Mouse (Mus musculus): Measurements from ENCODE around the gene Golt1b. TPM values are rescaled to one million over a fixed set of nuclear protein-coding genes. Genes with fewer than 3 reads are reported as not detected.
A peak's percentile ranks its signal among the peaks of the same experiment; 100 is the strongest.
"Not testable (repeated sequence)": the region's sequence is repeated elsewhere in the genome, so short reads cannot be mapped to it uniquely, and the experiment has no call there.

Golt1b gene
- 84.8 and 91.8 TPM in 2 replicates for polyA plus RNA-seq (2015; fragmentation: Nextera tagmentation; extraction: Ambion mirVana)

DNA sequence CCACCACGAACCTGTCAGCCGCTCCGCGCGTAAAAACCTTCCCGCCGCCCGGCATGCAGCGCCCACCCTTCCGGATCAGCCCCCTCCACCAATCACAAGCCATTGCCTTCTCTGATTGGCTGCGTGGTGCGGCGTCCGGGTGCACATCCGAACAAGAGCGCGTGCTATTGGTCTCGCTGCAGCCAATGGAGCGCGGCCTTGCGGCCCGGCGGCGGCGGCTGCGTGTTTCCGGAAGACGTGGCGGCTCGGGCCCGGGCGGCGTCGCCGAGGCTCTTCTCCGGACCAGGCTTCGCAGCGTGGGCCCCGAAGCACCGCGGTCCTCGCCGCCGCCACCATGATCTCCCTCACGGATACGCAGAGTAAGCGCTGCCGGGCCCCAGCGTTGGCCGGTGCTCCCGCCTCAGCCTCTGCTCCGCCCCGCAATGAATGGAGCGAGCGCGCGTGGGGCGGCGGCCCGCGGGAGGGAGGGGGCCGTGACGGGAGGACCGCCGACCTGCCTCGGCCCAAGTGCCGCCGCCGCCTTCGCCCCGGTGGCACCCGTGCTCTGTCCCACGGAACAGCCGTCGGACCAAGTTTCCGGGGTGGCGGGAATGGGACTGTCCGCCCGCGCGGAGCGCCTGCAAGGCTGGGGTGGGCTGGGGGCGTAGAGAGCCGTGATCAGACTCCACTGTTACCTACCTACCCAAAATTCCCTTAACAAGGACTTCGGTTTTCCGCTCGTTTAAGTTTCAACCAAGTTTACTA, at the start of gene Golt1b, which contains the start of gene Recql:
TSS of gene Golt1b (plus strand) at position 211 of the 744 bp plus-strand sequence.
TSS of gene Recql (minus strand) at position 77 of the 744 bp plus-strand sequence.
- H3K4me1 ChIP-seq (ENCODE audit: control insufficient read depth, insufficient read depth, low read length) = peaks cover 4% of the 10 kb centered on the region; the same call in 1 of the 2 replicates
- WGBS = under 1% methylated on average over 87 of the region's 87 CpGs
- no peak within 1 kb of the TSS for H3K27ac ChIP-seq (ENCODE audit: low read length)
- H3K4me2 ChIP-seq (ENCODE audit: low read depth, low read length) = peak within 1 kb of the TSS; percentile 65
- H3K27me3 ChIP-seq (ENCODE audit: control insufficient read depth, insufficient read depth, low read length) = no peaks in the 10 kb centered on the region
- peak within 1 kb of the TSS; percentile 69 for H3K4me3 ChIP-seq (replicated peaks; ENCODE audit: low read length)
- peak within 1 kb of the TSS; percentile 88 for H3K9ac ChIP-seq (ENCODE audit: low read length)
- ATAC-seq (ENCODE audit: insufficient read depth, low FRiP score) = peak; percentile 100
- no peaks in the 10 kb centered on the region for H3K9me3 ChIP-seq (replicated peaks; ENCODE audit: control insufficient read depth, low read length)
- no peaks in the 10 kb centered on the region for H3K36me3 ChIP-seq (ENCODE audit: control insufficient read depth, insufficient read depth, low read length)

DNA sequence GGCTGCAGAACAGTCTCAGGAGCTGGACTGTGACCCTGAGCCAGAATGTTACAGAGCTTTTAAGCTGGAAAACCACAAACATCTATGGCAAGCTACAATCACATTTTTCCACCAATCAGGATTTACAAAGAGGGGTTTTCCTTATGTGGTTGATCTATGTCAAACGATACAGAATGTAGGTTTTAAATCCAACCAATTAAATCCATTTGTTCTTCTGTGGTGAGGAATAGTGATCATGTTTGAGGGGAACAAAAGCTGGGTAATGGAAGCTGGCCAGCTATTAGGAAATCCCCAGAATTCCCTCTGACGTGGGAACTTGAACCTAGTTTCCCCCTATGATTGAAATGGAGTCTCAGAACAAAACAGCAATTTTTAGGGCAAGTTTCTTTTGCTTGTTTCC, 48.1 kb upstream of the Golt1b start:
- WGBS = 64% methylated on average over 2 of the region's 2 CpGs
- Histone ChIP-seq H3K4me3 (replicated peaks; ENCODE audit: low read length) (no peak overlapping the region), H3K9ac (ENCODE audit: low read length) (no peak overlapping the region), H3K27me3 (ENCODE audit: control insufficient read depth, insufficient read depth, low read length) (no peaks in the 10 kb centered on the region), H3K9me3 (replicated peaks; ENCODE audit: control insufficient read depth, low read length) (no peaks in the 10 kb centered on the region), H3K27ac (ENCODE audit: low read length) (no peak overlapping the region), H3K4me2 (ENCODE audit: low read depth, low read length) (no peak overlapping the region), H3K36me3 (ENCODE audit: control insufficient read depth, insufficient read depth, low read length) (no peaks in the 10 kb centered on the region), H3K4me1 (ENCODE audit: control insufficient read depth, insufficient read depth, low read length) (no peaks in the 10 kb centered on the region)
- no peak for ATAC-seq (ENCODE audit: insufficient read depth, low FRiP score)

GRCm38 (mm10) chr6:142339576-142339975, 47.4 kb upstream of the Golt1b start:
- no peak overlapping the region for H3K4me3 ChIP-seq (replicated peaks; ENCODE audit: low read length)
- no peaks in the 10 kb centered on the region for H3K9me3 ChIP-seq (replicated peaks; ENCODE audit: control insufficient read depth, low read length)
- no peak overlapping the region; the same call in 1 of the 2 replicates for H3K27ac ChIP-seq (ENCODE audit: low read length)
- H3K4me1 ChIP-seq (ENCODE audit: control insufficient read depth, insufficient read depth, low read length) = no peaks in the 10 kb centered on the region
- H3K36me3 ChIP-seq (ENCODE audit: control insufficient read depth, insufficient read depth, low read length) = no peaks in the 10 kb centered on the region
- 30% methylated on average over 2 of the region's 2 CpGs for WGBS
- no peak overlapping the region for H3K9ac ChIP-seq (ENCODE audit: low read length)
- H3K4me2 ChIP-seq (ENCODE audit: low read depth, low read length) = no peak overlapping the region
- H3K27me3 ChIP-seq (ENCODE audit: control insufficient read depth, insufficient read depth, low read length) = no peaks in the 10 kb centered on the region
- ATAC-seq (ENCODE audit: insufficient read depth, low FRiP score) = no peak

DNA sequence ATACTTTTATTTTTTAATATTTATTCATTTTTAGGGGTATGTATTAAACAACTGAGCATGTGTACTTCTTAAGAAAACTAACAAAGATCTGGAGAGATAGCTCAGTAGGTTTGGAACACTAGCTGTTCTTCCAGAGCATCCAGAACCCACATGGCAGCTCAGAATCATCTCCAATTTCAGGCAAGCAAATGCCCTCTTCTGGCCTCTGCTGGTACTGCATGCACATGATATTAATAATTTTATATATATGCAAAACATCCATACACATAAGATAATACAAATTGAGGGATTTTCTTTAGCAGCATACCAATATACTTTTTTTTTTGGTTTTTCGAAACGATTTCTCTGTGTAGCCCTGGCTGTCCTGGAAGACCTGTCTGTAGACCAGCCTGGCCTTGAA, 43.5 kb upstream of the Golt1b start:
- 70% methylated on average over 2 of the region's 2 CpGs for WGBS
- no peaks in the 10 kb centered on the region for H3K9me3 ChIP-seq (replicated peaks; ENCODE audit: control insufficient read depth, low read length)
- no peak overlapping the region for H3K9ac ChIP-seq (ENCODE audit: low read length)
- H3K4me1 ChIP-seq (ENCODE audit: control insufficient read depth, insufficient read depth, low read length) = 0 out of 2 replicates have a peak, but pooled peaks cover 4% of the 10 kb centered on the region
- ATAC-seq (ENCODE audit: insufficient read depth, low FRiP score) = no peak
- H3K4me2 ChIP-seq (ENCODE audit: low read depth, low read length) = no peak overlapping the region
- no peak overlapping the region for H3K4me3 ChIP-seq (replicated peaks; ENCODE audit: low read length)
- no peaks in the 10 kb centered on the region for H3K36me3 ChIP-seq (ENCODE audit: control insufficient read depth, insufficient read depth, low read length)
- no peak overlapping the region for H3K27ac ChIP-seq (ENCODE audit: low read length)
- H3K27me3 ChIP-seq (ENCODE audit: control insufficient read depth, insufficient read depth, low read length) = no peaks in the 10 kb centered on the region

DNA sequence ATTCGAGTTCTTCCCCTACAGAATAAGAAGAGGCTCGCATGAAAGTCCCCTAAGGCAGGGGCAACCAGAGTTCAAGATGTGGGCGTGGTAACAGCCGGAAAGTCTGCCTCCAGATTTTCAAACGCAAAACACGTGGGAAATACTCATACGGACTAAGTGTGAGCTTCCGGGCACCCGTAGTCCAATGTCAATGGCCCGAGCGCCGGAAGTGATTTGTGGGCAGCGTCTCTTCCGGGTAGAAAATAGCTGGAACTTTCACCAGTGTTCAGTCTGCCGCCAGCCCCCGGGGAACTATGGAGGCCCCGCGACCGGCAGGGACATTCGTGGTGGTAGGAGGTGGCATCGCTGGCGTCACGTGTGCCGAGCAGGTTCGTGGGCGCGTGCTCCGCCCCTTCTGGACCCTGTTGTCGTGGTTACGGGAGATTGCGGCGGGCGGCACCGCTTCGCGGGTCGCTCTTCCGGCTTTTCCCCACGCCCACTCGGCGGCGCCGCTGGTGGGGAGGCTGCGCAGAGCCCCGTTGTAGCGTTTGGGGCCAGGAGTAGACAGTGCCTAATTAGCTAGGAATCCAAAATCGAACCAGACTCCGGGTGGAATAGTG, 41.5 kb upstream of the Golt1b start, which contains the start of gene Pyroxd1:
TSS of gene Pyroxd1 (plus strand) at position 215 of the 599 bp plus-strand sequence.
- Histone ChIP-seq H3K27me3 (ENCODE audit: control insufficient read depth, insufficient read depth, low read length) (no peaks in the 10 kb centered on the region), H3K4me3 (replicated peaks; ENCODE audit: low read length) (peak within 1 kb of the TSS; percentile 87), H3K9ac (ENCODE audit: low read length) (peak within 1 kb of the TSS; percentile 86), H3K36me3 (ENCODE audit: control insufficient read depth, insufficient read depth, low read length) (no peaks in the 10 kb centered on the region), H3K27ac (ENCODE audit: low read length) (peak within 1 kb of the TSS; percentile 95), H3K9me3 (replicated peaks; ENCODE audit: control insufficient read depth, low read length) (no peaks in the 10 kb centered on the region), H3K4me1 (ENCODE audit: control insufficient read depth, insufficient read depth, low read length) (0 out of 2 replicates have a peak, but pooled peaks cover 4% of the 10 kb centered on the region), H3K4me2 (ENCODE audit: low read depth, low read length) (peak within 1 kb of the TSS; percentile 62)
- under 1% methylated on average over 48 of the region's 48 CpGs for WGBS
- ATAC-seq (ENCODE audit: insufficient read depth, low FRiP score) = peak; percentile 91

DNA sequence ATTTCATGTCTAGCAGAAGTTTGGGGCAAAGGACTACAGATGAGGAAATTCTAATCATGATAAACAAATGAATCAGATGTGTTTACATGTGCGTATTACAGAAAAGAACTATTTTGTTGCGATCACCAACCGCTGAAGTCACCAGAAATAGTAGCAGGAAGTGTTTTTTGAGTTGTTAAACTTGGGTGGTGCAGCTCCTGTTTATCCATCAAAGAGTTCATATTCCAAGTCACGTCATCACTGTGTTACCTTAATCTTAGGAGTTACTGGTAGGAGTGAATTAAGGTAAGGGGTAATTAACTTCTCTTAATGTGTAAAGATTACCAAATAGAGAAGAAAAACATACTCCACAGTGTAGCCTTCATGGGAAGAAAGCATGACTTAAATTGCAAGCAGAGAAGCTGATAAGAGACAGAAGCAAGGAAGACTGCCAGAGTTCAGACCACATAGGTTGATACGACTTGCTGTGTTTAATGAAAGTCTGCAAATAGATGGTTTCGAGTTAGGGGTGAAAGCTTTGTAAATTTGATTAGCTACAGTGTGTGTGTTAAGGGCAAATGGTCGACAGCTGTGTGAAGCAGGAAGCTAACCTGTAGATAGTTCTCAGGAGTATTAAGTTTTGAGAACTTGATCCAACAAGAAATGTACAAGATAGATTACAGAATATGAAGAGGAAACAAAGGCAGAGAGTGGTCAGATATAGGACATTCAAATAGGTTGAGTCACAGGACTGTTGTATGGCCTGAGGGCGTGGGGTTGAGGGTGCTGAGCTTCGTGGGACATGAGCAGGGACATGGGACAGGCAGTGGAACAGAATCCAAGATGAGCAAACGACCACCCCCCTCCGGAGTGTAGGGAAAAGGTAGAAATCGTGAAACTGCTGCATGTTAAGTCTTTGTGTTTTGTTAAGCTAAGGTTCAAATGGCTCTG, 40.6 kb upstream of the Golt1b start:
- peak overlapping the region; percentile 86 for H3K9ac ChIP-seq (ENCODE audit: low read length)
- H3K9me3 ChIP-seq (replicated peaks; ENCODE audit: control insufficient read depth, low read length) = no peaks in the 10 kb centered on the region
- H3K27me3 ChIP-seq (ENCODE audit: control insufficient read depth, insufficient read depth, low read length) = no peaks in the 10 kb centered on the region
- 33% methylated on average over 12 of the region's 12 CpGs for WGBS
- peak overlapping the region; percentile 95 for H3K27ac ChIP-seq (ENCODE audit: low read length)
- peak; percentile 42; the same call in 1 of the 2 replicates for ATAC-seq (ENCODE audit: insufficient read depth, low FRiP score)
- peak overlapping the region; percentile 62 for H3K4me2 ChIP-seq (ENCODE audit: low read depth, low read length)
- 0 out of 2 replicates have a peak, but pooled peaks cover 4% of the 10 kb centered on the region for H3K4me1 ChIP-seq (ENCODE audit: control insufficient read depth, insufficient read depth, low read length)
- 0 out of 2 replicates have a peak, but pooled peaks cover 2% of the 10 kb centered on the region for H3K36me3 ChIP-seq (ENCODE audit: control insufficient read depth, insufficient read depth, low read length)
- peak overlapping the region; percentile 87 for H3K4me3 ChIP-seq (replicated peaks; ENCODE audit: low read length)

- 0 out of 2 replicates have a peak, but pooled peaks cover 4% of the 10 kb centered on the region for H3K4me1 ChIP-seq (ENCODE audit: control insufficient read depth, insufficient read depth, low read length)
- no peak for ATAC-seq (ENCODE audit: insufficient read depth, low FRiP score)
- H3K4me2 ChIP-seq (ENCODE audit: low read depth, low read length) = peak overlapping the region; percentile 62; the same call in 1 of the 2 replicates
Observed at GRCm38 (mm10) chr6:142347431-142348385, 39.3 kb upstream of the Golt1b start.

GRCm38 (mm10) chr6:142352099-142352498, 34.9 kb upstream of the Golt1b start:
- H3K4me2 ChIP-seq (ENCODE audit: low read depth, low read length); H3K36me3 ChIP-seq (ENCODE audit: control insufficient read depth, insufficient read depth, low read length); H3K9ac ChIP-seq (ENCODE audit: low read length); H3K9me3 ChIP-seq (replicated peaks; ENCODE audit: control insufficient read depth, low read length); H3K27me3 ChIP-seq (ENCODE audit: control insufficient read depth, insufficient read depth, low read length); H3K27ac ChIP-seq (ENCODE audit: low read length); H3K4me1 ChIP-seq (ENCODE audit: control insufficient read depth, insufficient read depth, low read length); H3K4me3 ChIP-seq (replicated peaks; ENCODE audit: low read length): not testable (repeated sequence)
- WGBS = 75% methylated on average over 3 of the region's 3 CpGs
- ATAC-seq (ENCODE audit: insufficient read depth, low FRiP score) = peak; percentile 61; the same call in 1 of the 2 replicates

More at GRCm38 (mm10) chr6:142347431-142348385, 39.3 kb upstream of the Golt1b start:
- H3K9me3 ChIP-seq (replicated peaks; ENCODE audit: control insufficient read depth, low read length) = no peaks in the 10 kb centered on the region
- H3K4me3 ChIP-seq (replicated peaks; ENCODE audit: low read length) = no peak overlapping the region
- 61% methylated on average over 11 of the region's 11 CpGs for WGBS
- H3K27ac ChIP-seq (ENCODE audit: low read length) = no peak overlapping the region
- H3K27me3 ChIP-seq (ENCODE audit: control insufficient read depth, insufficient read depth, low read length) = no peaks in the 10 kb centered on the region
- 0 out of 2 replicates have a peak, but pooled peaks cover 6% of the 10 kb centered on the region for H3K36me3 ChIP-seq (ENCODE audit: control insufficient read depth, insufficient read depth, low read length)
- no peak overlapping the region for H3K9ac ChIP-seq (ENCODE audit: low read length)

Measured in stomach, embryonic 16.5 days (tissue).